25 mouse cellular contexts compared by ENCODE assay signal in the genomic region with DNA sequence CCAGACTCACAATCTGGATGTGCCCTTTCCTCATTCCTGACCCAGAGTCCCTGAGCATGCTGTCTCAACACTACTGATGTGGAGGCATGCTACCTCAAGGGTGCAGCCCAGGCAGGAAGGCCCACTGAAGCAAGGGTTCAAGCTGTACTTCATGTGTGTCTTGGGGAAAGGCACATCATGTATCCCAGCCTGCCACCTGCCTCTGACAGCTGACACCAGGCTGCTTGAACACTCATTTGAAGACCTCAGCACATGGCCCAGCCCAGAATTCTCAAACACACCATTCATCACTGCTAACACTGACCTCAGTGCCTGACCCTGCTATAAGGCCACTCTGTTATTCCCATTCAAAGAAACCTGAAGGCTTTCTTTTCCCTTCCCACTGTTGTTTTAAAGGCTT.
"Had no signal": no experiment of that assay in that cellular context is flagged by ENCODE, and none has a peak within 500 bp of the region (broad histone marks: within the 10 kb centered on the region; RNA-seq: fewer than 3 reads in every experiment).

No protein-coding gene starts in this region.

- DNase-seq: gastrocnemius, postnatal 14 days; gastrocnemius, postnatal 36 days; heart, adult 11 months; heart, adult 2 months; heart, postnatal 14 days; heart, postnatal 36 days; kidney, adult 11 months; kidney, adult 2 months; kidney, adult 9 months; kidney, postnatal 14 days; kidney, postnatal 36 days; layer of hippocampus, adult 9-11 months; layer of hippocampus, postnatal 36 days; left cerebral cortex, postnatal 4 days had no signal

- H3K27ac ChIP-seq: heart, adult 2 months; heart, embryonic 13.5 days; heart, embryonic 15.5 days; hindbrain, embryonic 13.5 days; hindbrain, embryonic 15.5 days; hindbrain, postnatal 0 days; kidney, embryonic 15.5 days; kidney, postnatal 0 days; limb, embryonic 13.5 days; limb, embryonic 15.5 days; liver, embryonic 12.5 days had no signal

- H3K4me2 ChIP-seq: heart, embryonic 11.5 days; heart, embryonic 13.5 days; heart, embryonic 15.5 days; hindbrain, embryonic 13.5 days; hindbrain, embryonic 15.5 days; kidney, embryonic 15.5 days; limb, embryonic 13.5 days; limb, embryonic 15.5 days; liver, embryonic 12.5 days had no signal

- H3K4me3 ChIP-seq: heart, adult 2 months; heart, embryonic 13.5 days; heart, embryonic 15.5 days; hindbrain, embryonic 13.5 days; hindbrain, embryonic 15.5 days; kidney, embryonic 15.5 days; limb, embryonic 13.5 days; limb, embryonic 15.5 days; liver, embryonic 12.5 days had no signal

- H3K27me3 ChIP-seq: heart, embryonic 13.5 days; heart, embryonic 15.5 days; hindbrain, embryonic 13.5 days; hindbrain, embryonic 15.5 days; kidney, embryonic 15.5 days; limb, embryonic 13.5 days; limb, embryonic 15.5 days; liver, embryonic 12.5 days had no signal
